Mouse (Mus musculus): ENCODE measurements around the gene Arid1b. TPM values are rescaled to one million over a fixed set of nuclear protein-coding genes. Genes with fewer than 3 reads are reported as not detected.

The Arid1b gene
- polyA plus RNA-seq, 1 experiment from 2014 or later, result 5.8 TPM

- Histone ChIP-seq H3K9me3 (ENCODE audit: control insufficient read depth, low read length) (no peaks in the 10 kb centered on the region), H3K4me2 (ENCODE audit: low read depth, low read length) (no peak overlapping the region), H3K4me1 (ENCODE audit: control insufficient read depth, insufficient read depth, low read length) (peaks cover 23% of the 10 kb centered on the region), H3K27me3 (replicated peaks; ENCODE audit: control insufficient read depth, insufficient read depth, low read length) (no peaks in the 10 kb centered on the region), H3K4me3 (ENCODE audit: low read length) (no peak overlapping the region), H3K9ac (ENCODE audit: low read depth, low read length) (no peak overlapping the region), H3K27ac (ENCODE audit: low read length) (no peak overlapping the region), H3K36me3 (ENCODE audit: control insufficient read depth, insufficient read depth, low read length) (no peaks in the 10 kb centered on the region)
- WGBS, result 85% methylated on average over 6 of the region's 6 CpGs
- ATAC-seq, result no peak
These were observed 186.8 kb downstream of the Arid1b start for GRCm38 (mm10) chr17:5180925-5181324.

DNA sequence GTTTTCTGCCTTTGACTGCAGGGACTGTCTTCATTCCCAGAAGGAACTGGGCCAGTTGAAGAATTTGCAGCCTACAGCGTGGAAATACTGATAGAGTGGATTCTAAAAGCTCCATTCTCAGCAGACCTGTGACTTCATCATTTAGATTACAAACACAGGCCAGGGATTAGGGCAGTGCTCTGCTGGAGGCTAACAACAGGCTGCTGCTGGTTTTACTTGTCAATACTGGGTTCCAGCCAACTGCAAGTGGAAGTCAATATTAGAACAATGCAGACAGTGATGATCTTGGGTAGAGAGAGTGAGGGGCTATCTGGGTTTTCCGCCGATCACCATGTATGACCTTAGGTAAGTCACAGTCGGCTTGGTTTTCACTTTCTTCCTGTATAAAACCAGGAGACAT, 188.4 kb downstream of the Arid1b start:
- 82% methylated on average over 4 of the region's 4 CpGs for WGBS
- no peaks in the 10 kb centered on the region for H3K36me3 ChIP-seq (ENCODE audit: control insufficient read depth, insufficient read depth, low read length)
- H3K4me1 ChIP-seq (ENCODE audit: control insufficient read depth, insufficient read depth, low read length), result peaks cover 17% of the 10 kb centered on the region
- no peaks in the 10 kb centered on the region for H3K9me3 ChIP-seq (ENCODE audit: control insufficient read depth, low read length)
- H3K9ac ChIP-seq (ENCODE audit: low read depth, low read length), result no peak overlapping the region
- H3K27ac ChIP-seq (ENCODE audit: low read length), result no peak overlapping the region
- ATAC-seq, result no peak
- no peaks in the 10 kb centered on the region for H3K27me3 ChIP-seq (replicated peaks; ENCODE audit: control insufficient read depth, insufficient read depth, low read length)
- no peak overlapping the region for H3K4me3 ChIP-seq (ENCODE audit: low read length)
- no peak overlapping the region for H3K4me2 ChIP-seq (ENCODE audit: low read depth, low read length)

DNA sequence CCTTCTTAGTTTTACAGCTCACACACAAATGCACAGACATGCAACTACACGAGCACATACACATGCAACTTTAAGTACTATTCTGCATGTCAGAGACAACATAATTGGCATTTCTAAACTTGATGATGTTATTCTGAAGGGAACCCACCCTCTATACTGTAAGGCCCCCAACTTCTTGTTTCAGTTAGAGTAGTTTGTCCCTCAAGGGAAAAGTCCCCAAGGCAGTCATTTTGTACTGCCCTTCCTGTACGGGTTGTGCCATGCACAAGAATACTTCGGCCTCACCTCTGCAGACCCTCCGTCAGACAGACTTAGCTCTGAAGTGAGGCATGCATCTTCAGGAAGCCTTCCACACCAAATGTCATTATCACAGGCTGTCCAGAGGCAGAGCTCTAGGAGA, 191.4 kb downstream of the Arid1b start:
- no peak overlapping the region for H3K4me3 ChIP-seq (ENCODE audit: low read length)
- WGBS, result 84% methylated on average over 4 of the region's 4 CpGs

GRCm38 (mm10) chr17:5187546-5187945, 193.4 kb downstream of the Arid1b start:
- 85% methylated on average over 2 of the region's 2 CpGs for WGBS
- H3K9ac ChIP-seq (ENCODE audit: low read depth, low read length), result no peak overlapping the region
- ATAC-seq, result no peak
- H3K27me3 ChIP-seq (replicated peaks; ENCODE audit: control insufficient read depth, insufficient read depth, low read length), result no peaks in the 10 kb centered on the region
- no peak overlapping the region for H3K4me3 ChIP-seq (ENCODE audit: low read length)
- no peaks in the 10 kb centered on the region for H3K9me3 ChIP-seq (ENCODE audit: control insufficient read depth, low read length)
- no peak overlapping the region for H3K27ac ChIP-seq (ENCODE audit: low read length)
- H3K4me2 ChIP-seq (ENCODE audit: low read depth, low read length), result no peak overlapping the region
- no peaks in the 10 kb centered on the region for H3K36me3 ChIP-seq (ENCODE audit: control insufficient read depth, insufficient read depth, low read length)
- H3K4me1 ChIP-seq (ENCODE audit: control insufficient read depth, insufficient read depth, low read length), result peaks cover 8% of the 10 kb centered on the region; the same call in 1 of the 2 replicates

More for the DNA sequence above, 191.4 kb downstream of the Arid1b start:
- Histone ChIP-seq H3K27ac (ENCODE audit: low read length) (no peak overlapping the region), H3K4me2 (ENCODE audit: low read depth, low read length) (no peak overlapping the region), H3K9ac (ENCODE audit: low read depth, low read length) (no peak overlapping the region), H3K9me3 (ENCODE audit: control insufficient read depth, low read length) (no peaks in the 10 kb centered on the region), H3K27me3 (replicated peaks; ENCODE audit: control insufficient read depth, insufficient read depth, low read length) (no peaks in the 10 kb centered on the region), H3K4me1 (ENCODE audit: control insufficient read depth, insufficient read depth, low read length) (peaks cover 5% of the 10 kb centered on the region; the same call in 1 of the 2 replicates), H3K36me3 (ENCODE audit: control insufficient read depth, insufficient read depth, low read length) (no peaks in the 10 kb centered on the region)
- ATAC-seq, result no peak

DNA sequence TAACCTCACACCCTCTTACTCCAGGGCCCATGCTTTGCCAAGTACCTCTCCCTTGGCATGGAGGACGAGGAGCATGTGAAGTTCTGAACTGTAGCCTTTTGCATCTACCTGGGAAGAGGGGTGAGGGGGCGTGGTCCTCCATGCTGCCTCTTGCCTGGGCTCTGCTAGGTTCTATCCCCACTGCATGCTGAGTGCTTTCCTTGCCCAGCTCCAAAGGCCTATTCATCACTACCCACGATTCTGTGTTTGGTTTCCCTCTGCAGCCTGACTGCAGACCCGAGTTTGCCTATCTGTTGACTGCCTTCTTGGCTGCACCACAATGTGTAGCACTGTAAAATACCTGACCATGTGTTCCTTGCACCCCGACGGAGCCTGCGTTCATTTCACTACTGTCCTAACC, 194.3 kb downstream of the Arid1b start:
- WGBS, result 78% methylated on average over 7 of the region's 7 CpGs
- no peak overlapping the region for H3K4me3 ChIP-seq (ENCODE audit: low read length)
- no peak overlapping the region for H3K9ac ChIP-seq (ENCODE audit: low read depth, low read length)
- H3K9me3 ChIP-seq (ENCODE audit: control insufficient read depth, low read length), result no peaks in the 10 kb centered on the region
- no peak overlapping the region for H3K27ac ChIP-seq (ENCODE audit: low read length)
- H3K4me2 ChIP-seq (ENCODE audit: low read depth, low read length), result no peak overlapping the region
- no peak for ATAC-seq
- no peaks in the 10 kb centered on the region for H3K27me3 ChIP-seq (replicated peaks; ENCODE audit: control insufficient read depth, insufficient read depth, low read length)
- H3K36me3 ChIP-seq (ENCODE audit: control insufficient read depth, insufficient read depth, low read length), result no peaks in the 10 kb centered on the region
- peaks cover 8% of the 10 kb centered on the region; the same call in 1 of the 2 replicates for H3K4me1 ChIP-seq (ENCODE audit: control insufficient read depth, insufficient read depth, low read length)

- H3K27ac ChIP-seq (ENCODE audit: low read length), result peak overlapping the region; percentile 100
- H3K9ac ChIP-seq (ENCODE audit: low read depth, low read length), result peak overlapping the region; percentile 89
- peak; percentile 99 for ATAC-seq
- H3K4me2 ChIP-seq (ENCODE audit: low read depth, low read length), result peak overlapping the region; percentile 58
- H3K9me3 ChIP-seq (ENCODE audit: control insufficient read depth, low read length), result no peaks in the 10 kb centered on the region
- peak overlapping the region; percentile 64 for H3K4me3 ChIP-seq (ENCODE audit: low read length)
- H3K4me1 ChIP-seq (ENCODE audit: control insufficient read depth, insufficient read depth, low read length), result peaks cover 15% of the 10 kb centered on the region; the same call in 1 of the 2 replicates
- no peaks in the 10 kb centered on the region for H3K27me3 ChIP-seq (replicated peaks; ENCODE audit: control insufficient read depth, insufficient read depth, low read length)
- no peaks in the 10 kb centered on the region for H3K36me3 ChIP-seq (ENCODE audit: control insufficient read depth, insufficient read depth, low read length)
- 1% methylated on average over 40 of the region's 40 CpGs for WGBS
These were observed 195.6 kb downstream of the Arid1b start for GRCm38 (mm10) chr17:5189551-5190351.

DNA sequence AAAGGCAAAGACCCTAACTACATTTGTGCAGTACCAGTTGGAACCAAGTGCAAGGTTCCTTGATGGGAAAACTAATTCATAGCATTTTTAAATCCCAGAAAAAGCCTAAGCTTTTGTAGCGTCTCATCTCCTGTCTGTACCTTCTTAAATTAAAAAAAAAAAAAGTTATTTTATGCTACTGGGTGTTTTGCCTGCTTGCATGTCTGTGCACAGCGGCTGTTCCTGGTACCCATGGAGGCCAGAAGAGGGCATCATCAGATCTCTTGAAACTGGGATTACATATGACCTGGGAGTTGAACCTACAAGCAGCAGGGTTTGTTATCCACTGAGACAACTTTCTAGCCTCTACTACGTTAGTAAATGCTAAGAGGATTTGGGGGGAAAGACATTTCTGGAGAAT, 196.2 kb downstream of the Arid1b start:
- no peaks in the 10 kb centered on the region for H3K27me3 ChIP-seq (replicated peaks; ENCODE audit: control insufficient read depth, insufficient read depth, low read length)
- no peaks in the 10 kb centered on the region for H3K36me3 ChIP-seq (ENCODE audit: control insufficient read depth, insufficient read depth, low read length)
- WGBS, result 26% methylated on average over 3 of the region's 3 CpGs
- H3K27ac ChIP-seq (ENCODE audit: low read length), result peak overlapping the region; percentile 100
- H3K4me2 ChIP-seq (ENCODE audit: low read depth, low read length), result peak overlapping the region; percentile 58
- peak overlapping the region; percentile 89 for H3K9ac ChIP-seq (ENCODE audit: low read depth, low read length)
- H3K4me3 ChIP-seq (ENCODE audit: low read length), result peak overlapping the region; percentile 64
- ATAC-seq, result no peak
- peaks cover 17% of the 10 kb centered on the region; the same call in 1 of the 2 replicates for H3K4me1 ChIP-seq (ENCODE audit: control insufficient read depth, insufficient read depth, low read length)
- H3K9me3 ChIP-seq (ENCODE audit: control insufficient read depth, low read length), result no peaks in the 10 kb centered on the region

GRCm38 (mm10) chr17:5194157-5194916, 200.2 kb downstream of the Arid1b start:
- Histone ChIP-seq H3K36me3 (ENCODE audit: control insufficient read depth, insufficient read depth, low read length) (no peaks in the 10 kb centered on the region), H3K9me3 (ENCODE audit: control insufficient read depth, low read length) (no peaks in the 10 kb centered on the region), H3K4me3 (ENCODE audit: low read length) (no peak overlapping the region), H3K4me1 (ENCODE audit: control insufficient read depth, insufficient read depth, low read length) (peaks cover 28% of the 10 kb centered on the region), H3K9ac (ENCODE audit: low read depth, low read length) (peak overlapping the region; percentile 24; the same call in 1 of the 2 replicates), H3K4me2 (ENCODE audit: low read depth, low read length) (no peak overlapping the region), H3K27me3 (replicated peaks; ENCODE audit: control insufficient read depth, insufficient read depth, low read length) (no peaks in the 10 kb centered on the region), H3K27ac (ENCODE audit: low read length) (no peak overlapping the region)
- 67% methylated on average over 8 of the region's 8 CpGs for WGBS
- no peak for ATAC-seq

- Histone ChIP-seq H3K9ac (ENCODE audit: low read depth, low read length) (no peak overlapping the region), H3K27me3 (replicated peaks; ENCODE audit: control insufficient read depth, insufficient read depth, low read length) (no peaks in the 10 kb centered on the region), H3K36me3 (ENCODE audit: control insufficient read depth, insufficient read depth, low read length) (no peaks in the 10 kb centered on the region), H3K4me3 (ENCODE audit: low read length) (no peak overlapping the region), H3K9me3 (ENCODE audit: control insufficient read depth, low read length) (no peaks in the 10 kb centered on the region), H3K4me1 (ENCODE audit: control insufficient read depth, insufficient read depth, low read length) (peaks cover 26% of the 10 kb centered on the region), H3K4me2 (ENCODE audit: low read depth, low read length) (no peak overlapping the region), H3K27ac (ENCODE audit: low read length) (no peak overlapping the region)
- ATAC-seq, result no peak
- 61% methylated on average over 5 of the region's 5 CpGs for WGBS
These were observed 201.3 kb downstream of the Arid1b start for GRCm38 (mm10) chr17:5195397-5195796.

All from intestine, embryonic 16.5 days (tissue).